Mouse (Mus musculus) kidney, embryonic 16.5 days (tissue): ENCODE measurements around the gene Fcgr1. TPM values are rescaled to one million over a fixed set of nuclear protein-coding genes. Genes with fewer than 3 reads are reported as not detected.

Experiments
- ATAC-seq: fragments of 200-750 bp; cut with Nextera tagmentation; 2 replicates; pipeline ENCODE4 v1.8.0; 2017; ENCODE audit warnings: moderate TSS enrichment; ENCODE audit not compliant: low FRiP score, low TSS enrichment
- H3K27ac ChIP-seq: fragments of 300-500 bp; sonication (generic); 2 replicates; pipeline ENCODE4 v1.5.1; 2014; ENCODE audit warnings: low read length
- H3K27me3 ChIP-seq: fragments of 300-500 bp; sonication (generic); 2 replicates; pipeline ENCODE4 v1.6.1; 2014; ENCODE audit warnings: low read length, control low read depth, mixed read lengths; ENCODE audit not compliant: insufficient read depth
- H3K36me3 ChIP-seq: fragments of 300-500 bp; sonication (generic); 2 replicates; pipeline ENCODE4 v1.6.1; 2014; ENCODE audit warnings: low read length, control low read depth, mixed read lengths; ENCODE audit not compliant: insufficient read depth
- H3K4me1 ChIP-seq: fragments of 300-500 bp; sonication (generic); 2 replicates; pipeline ENCODE4 v1.6.1; 2014; ENCODE audit warnings: low read length, control low read depth, mixed read lengths; ENCODE audit not compliant: insufficient read depth
- H3K4me2 ChIP-seq: fragments of 300-500 bp; sonication (generic); replicated peaks from 2 replicates; pipeline ENCODE4 v1.6.1; 2014; ENCODE audit warnings: low read depth, low read length
- H3K4me3 ChIP-seq: fragments of 300-500 bp; sonication (generic); 2 replicates; pipeline ENCODE4 v1.5.1; 2014; ENCODE audit warnings: mild to moderate bottlenecking, low read length
- H3K9ac ChIP-seq: fragments of 300-500 bp; sonication (generic); replicated peaks from 2 replicates; pipeline ENCODE4 v1.6.1; 2014; ENCODE audit warnings: low read length
- H3K9me3 ChIP-seq: fragments of 300-500 bp; sonication (generic); 2 replicates; pipeline ENCODE4 v1.6.1; 2016; ENCODE audit warnings: low read length, control low read depth
- WGBS: fragments of 180-500 bp; shearing (Covaris S2); extraction: QIAGEN DNeasy Blood & Tissue Kit; methylation state at CpG from one replicate; pipeline ENCODE4 v1.1.7; 2014; 5-methylcytosine and 5-hydroxymethylcytosine counted together
- polyA plus RNA-seq: library from polyadenylated mRNA; unstranded; fragments of >200 nt; fragmentation: Nextera tagmentation; extraction: Ambion mirVana; gene quantifications from 2 replicates; pipeline ENCODE4 v1.2.1, GENCODE M21; 2015

Fcgr1 gene
- polyA plus RNA-seq, 1 experiment from 2014 or later, result 1.9 TPM

DNA sequence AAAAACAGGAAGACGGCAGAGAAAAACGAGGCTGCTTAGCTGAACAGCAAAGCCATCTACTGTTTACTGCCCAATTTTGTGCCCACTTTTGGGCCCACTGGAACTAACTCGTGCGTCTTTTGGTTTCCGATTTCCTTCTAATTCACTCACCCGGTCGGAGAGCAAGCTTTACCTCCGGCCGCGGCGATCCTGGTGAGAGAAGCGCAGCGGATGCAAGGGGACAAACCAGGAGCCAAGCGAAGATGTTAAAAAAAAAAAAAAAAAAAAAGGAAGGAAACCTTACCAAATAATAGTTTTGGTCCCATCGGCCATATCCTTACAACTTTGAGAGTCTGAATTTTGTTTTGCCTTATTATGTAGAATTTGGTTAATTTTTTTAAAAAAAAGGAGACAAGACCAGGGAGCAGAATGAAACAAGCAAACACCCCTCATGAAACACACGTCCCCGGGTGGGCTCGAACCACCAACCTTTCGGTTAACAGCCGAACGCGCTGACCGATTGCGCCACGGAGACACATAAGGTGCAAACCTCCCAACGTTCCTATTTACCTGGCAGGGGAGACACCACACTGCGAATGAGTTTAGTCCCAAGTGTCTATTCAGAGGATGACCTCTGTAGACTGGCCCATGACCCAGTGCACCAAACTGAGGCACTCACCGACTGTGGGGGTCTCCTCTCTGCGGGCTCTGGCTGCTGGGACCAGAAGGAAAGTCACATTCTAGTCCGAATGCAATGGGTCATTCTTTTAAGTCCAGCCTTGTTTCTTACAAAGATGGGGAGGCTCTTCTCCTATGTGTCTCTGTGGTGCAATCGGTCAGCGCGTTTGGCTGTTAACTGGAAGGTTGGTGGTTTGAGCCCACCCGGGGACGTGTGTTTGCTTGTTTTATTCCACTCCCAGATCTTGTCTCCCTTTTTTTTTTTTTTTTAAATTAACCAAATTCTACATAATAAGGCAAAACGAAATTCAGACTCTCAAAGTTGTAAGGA lies 40.7 kb upstream of the Fcgr1 start:
- ATAC-seq, result no peak
- Histone ChIP-seq H3K36me3 (no peaks in the 10 kb centered on the region), H3K4me2 (peak overlapping the region; percentile 41), H3K4me3 (peak overlapping the region; percentile 30), H3K9ac (no peak overlapping the region), H3K9me3 (no peaks in the 10 kb centered on the region), H3K4me1 (0 out of 2 replicates have a peak, but pooled peaks cover 4% of the 10 kb centered on the region), H3K27me3 (peaks cover 97% of the 10 kb centered on the region), H3K27ac (no peak overlapping the region)
- WGBS, result 5% methylated on average over 36 of the region's 36 CpGs

DNA sequence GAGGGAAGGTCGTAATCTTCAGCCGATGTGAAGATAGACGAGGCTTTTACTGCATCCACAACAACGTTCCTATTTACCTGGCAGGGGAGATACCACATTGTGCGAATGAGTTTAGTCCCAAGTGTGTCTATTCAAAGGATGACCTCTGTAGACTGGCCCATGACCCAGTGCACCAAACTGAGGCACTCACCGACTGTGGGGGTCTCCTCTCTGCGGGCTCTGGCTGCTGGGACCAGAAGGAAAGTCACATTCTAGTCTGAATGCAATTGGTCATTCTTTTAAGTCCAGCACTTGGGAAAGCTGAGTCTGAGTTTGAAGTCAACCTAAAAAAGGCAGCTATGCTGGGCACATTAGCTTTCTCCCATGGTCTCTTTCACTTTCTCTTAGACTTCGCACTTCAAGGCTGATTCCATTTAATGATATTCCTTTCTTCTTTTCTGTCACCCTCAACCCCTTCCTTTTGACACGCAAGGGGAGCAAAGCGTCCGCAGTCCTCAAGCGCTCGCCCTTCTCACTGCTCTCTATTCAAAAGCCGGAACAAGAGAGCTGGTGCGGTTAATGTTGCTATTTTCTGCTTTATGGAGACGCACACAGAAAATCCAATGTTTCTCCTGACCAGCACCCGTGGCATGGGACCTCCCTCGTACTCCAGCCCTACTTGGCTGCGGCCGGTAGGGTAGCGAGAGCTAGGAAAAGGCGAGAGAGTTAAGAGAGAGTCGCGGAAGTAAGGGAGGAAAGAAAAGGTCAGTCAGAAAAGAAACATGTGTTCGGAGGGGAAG lies 39.8 kb upstream of the Fcgr1 start:
- Histone ChIP-seq H3K9me3 (no peaks in the 10 kb centered on the region), H3K36me3 (no peaks in the 10 kb centered on the region)

DNA sequence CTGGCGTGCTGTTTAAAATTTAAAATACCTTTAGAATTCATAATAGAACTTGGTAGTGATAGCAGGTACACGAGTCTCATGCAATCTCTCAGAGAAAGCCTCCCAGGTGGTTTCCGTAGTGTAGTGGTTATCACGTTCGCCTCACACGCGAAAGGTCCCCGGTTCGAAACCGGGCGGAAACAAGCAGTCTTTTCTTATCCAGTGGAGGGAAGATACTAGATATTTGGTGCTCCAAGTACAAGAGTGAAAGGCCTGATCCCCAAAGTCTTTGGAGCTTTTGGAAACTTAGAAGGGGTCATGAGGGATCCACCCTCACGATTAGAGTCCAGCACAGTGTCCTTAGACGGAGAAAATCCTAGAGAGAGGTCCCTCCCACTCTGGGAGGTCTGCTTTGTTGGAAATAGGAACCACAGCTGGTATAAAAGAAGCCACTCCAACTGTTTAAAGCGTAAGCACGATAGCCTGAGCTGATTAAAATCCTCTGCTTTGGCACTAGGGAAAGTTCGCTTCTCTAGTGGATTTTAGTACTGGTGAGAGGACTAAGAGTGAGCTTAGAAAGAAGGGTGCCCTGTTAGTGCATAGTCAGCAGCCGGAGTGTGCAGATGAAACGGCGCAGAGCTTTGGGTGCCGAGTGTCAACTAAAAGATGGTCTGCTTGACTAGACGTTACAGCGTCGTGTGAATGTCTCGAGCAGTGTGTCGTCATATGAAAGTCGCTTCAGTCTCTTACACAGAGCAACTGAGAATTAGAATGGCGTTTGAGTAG lies 39.0 kb upstream of the Fcgr1 start:
- no peaks in the 10 kb centered on the region for H3K36me3 ChIP-seq
- H3K9ac ChIP-seq, result no peak overlapping the region
- no peak overlapping the region for H3K27ac ChIP-seq
- H3K4me2 ChIP-seq, result 0 out of 2 replicates have a peak overlapping the region, but pooled peaks have one; percentile 3
- no peak for ATAC-seq
- H3K4me1 ChIP-seq, result 0 out of 2 replicates have a peak, but pooled peaks cover 4% of the 10 kb centered on the region
- WGBS, result 5% methylated on average over 27 of the region's 27 CpGs
- H3K4me3 ChIP-seq, result peak overlapping the region; percentile 10; the same call in 1 of the 2 replicates
- H3K9me3 ChIP-seq, result no peaks in the 10 kb centered on the region
- peaks cover 89% of the 10 kb centered on the region for H3K27me3 ChIP-seq

More for the DNA sequence above, 39.8 kb upstream of the Fcgr1 start:
- Histone ChIP-seq H3K4me2 (peak overlapping the region; percentile 41), H3K4me1 (0 out of 2 replicates have a peak, but pooled peaks cover 4% of the 10 kb centered on the region), H3K27ac (no peak overlapping the region), H3K9ac (no peak overlapping the region), H3K27me3 (peaks cover 96% of the 10 kb centered on the region), H3K4me3 (peak overlapping the region; percentile 30)
- ATAC-seq, result no peak
- WGBS, result 3% methylated on average over 25 of the region's 25 CpGs

DNA sequence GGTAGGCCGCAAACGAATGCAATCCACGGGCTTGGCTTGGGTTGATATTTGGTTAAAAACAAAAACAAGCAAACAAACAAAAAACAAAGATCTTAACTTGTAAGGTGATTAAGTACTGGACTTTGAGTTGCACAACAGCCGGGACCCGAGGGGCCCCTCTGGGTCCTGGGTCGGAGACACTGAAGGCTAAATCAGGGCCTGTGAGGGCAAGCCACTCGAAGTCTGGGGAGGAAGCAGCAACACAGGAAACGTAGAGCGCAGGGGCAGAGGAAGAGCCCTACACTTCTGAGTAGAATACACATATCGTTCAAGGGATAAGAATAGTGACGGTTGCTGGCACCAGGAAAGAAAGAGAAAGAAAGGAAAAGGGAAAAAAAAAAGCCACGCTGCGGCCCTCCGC lies 38.2 kb upstream of the Fcgr1 start:
- 0 out of 2 replicates have a peak, but pooled peaks cover 6% of the 10 kb centered on the region for H3K4me1 ChIP-seq
- no peak overlapping the region for H3K9ac ChIP-seq
- H3K36me3 ChIP-seq, result no peaks in the 10 kb centered on the region
- H3K27me3 ChIP-seq, result peaks cover 89% of the 10 kb centered on the region
- WGBS, result 18% methylated on average over 14 of the region's 14 CpGs
- no peak overlapping the region for H3K27ac ChIP-seq
- H3K4me2 ChIP-seq, result 0 out of 2 replicates have a peak overlapping the region, but pooled peaks have one; percentile 10
- peak overlapping the region; percentile 10; the same call in 1 of the 2 replicates for H3K4me3 ChIP-seq
- ATAC-seq, result no peak
- no peaks in the 10 kb centered on the region for H3K9me3 ChIP-seq

DNA sequence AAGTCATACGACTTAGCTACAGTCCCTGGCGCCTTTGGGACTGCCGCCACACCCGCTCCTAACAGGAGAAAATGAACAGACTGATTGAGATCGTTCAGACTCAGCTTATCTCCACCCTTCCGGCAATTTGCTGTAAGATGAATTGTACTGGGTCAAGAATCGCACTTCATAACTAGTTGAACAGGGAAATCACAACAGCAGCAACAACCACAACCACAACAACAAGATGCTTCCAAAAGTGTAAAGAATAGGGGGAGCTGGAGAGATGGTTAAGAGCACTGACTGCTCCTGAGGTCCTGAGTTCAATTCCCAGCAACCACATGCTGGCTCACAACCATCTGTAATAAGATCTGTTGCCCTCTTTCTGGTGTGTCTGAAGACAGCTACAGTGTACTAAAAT lies 37.7 kb upstream of the Fcgr1 start:
- Histone ChIP-seq H3K4me3 (no peak overlapping the region), H3K27ac (no peak overlapping the region), H3K36me3 (no peaks in the 10 kb centered on the region), H3K9ac (no peak overlapping the region), H3K27me3 (peaks cover 88% of the 10 kb centered on the region), H3K4me2 (no peak overlapping the region), H3K9me3 (no peaks in the 10 kb centered on the region), H3K4me1 (0 out of 2 replicates have a peak, but pooled peaks cover 6% of the 10 kb centered on the region)
- ATAC-seq, result no peak
- 70% methylated on average over 7 of the region's 7 CpGs for WGBS

DNA sequence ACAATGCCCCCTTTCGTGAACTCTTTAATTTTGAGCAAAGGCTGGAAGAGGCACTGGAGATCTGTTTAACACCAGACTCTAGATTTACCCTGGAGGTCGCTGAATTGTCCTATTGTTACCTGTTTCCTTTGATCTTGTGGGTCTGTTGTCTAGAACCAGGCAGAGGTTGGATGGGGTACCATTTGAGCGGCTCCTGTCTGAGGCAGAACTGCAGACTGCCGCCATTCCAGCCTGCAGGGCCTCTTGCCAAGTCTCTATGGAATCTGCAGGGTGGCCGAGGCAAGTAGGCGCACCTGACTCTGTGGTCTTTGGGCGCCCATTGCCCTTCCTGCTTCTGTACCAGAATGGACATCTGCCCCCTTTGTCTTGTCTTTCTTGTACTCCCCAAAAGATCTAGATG lies 36.8 kb upstream of the Fcgr1 start:
- peaks cover 89% of the 10 kb centered on the region for H3K27me3 ChIP-seq
- 71% methylated on average over 7 of the region's 7 CpGs for WGBS
- no peak for ATAC-seq

DNA sequence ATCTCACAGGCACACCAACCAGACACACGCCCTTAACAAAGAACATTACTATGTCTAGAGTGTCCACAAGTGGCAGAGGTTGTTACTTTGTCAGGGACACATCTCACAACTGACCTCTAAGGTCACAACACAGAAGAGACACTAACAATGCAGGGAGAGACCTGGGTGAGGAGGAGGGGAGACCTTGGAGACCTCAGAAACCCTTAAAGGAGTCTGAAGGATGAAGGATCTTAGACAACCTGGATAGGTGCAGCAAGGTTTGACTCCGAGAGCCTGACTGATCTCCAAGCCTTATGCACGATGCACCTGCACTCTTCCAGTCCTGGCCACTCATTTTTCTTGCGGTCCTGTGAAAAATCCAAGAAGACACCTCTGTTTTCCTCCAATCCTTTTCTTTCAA lies 36.4 kb upstream of the Fcgr1 start:
- no peak for ATAC-seq
- H3K27me3 ChIP-seq, result peaks cover 88% of the 10 kb centered on the region

More for the DNA sequence above, 36.8 kb upstream of the Fcgr1 start:
- H3K9ac ChIP-seq, result no peak overlapping the region
- no peak overlapping the region for H3K4me3 ChIP-seq
- H3K9me3 ChIP-seq, result no peaks in the 10 kb centered on the region
- 0 out of 2 replicates have a peak, but pooled peaks cover 6% of the 10 kb centered on the region for H3K4me1 ChIP-seq
- no peak overlapping the region for H3K27ac ChIP-seq
- H3K36me3 ChIP-seq, result no peaks in the 10 kb centered on the region
- H3K4me2 ChIP-seq, result no peak overlapping the region

DNA sequence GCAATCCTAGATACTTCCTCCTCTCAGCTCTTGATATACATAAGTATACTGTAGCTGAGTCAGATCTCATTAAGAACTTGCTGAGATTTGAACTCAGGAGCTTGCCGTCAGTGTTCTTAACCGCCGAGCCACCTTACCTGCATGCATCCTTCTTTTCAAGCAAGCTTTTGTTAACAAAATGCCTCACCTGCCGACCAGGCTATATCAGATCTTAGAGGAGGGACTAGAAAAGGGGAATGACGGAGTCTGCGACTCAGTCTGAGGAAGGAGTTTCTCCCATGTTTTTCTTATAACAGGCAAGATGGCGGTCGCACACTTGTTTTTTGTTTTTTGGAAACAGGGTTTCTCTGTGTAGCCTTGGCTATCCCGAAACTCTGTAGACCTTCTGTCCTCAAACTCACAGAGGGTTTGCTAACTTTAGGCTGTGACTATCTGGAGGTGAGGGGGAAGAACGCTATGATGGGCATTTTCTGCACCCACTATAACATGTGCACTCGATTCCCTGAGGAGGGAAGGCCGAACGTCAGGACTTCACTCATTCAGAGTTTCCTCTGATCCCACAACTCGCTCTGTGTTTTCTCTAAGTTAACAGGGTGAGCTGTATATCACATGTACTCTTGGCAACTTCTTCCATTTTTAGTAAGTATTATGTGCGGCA lies 35.1 kb upstream of the Fcgr1 start:
- Histone ChIP-seq H3K27ac (no peak overlapping the region), H3K4me2 (peak overlapping the region; percentile 63), H3K27me3 (peaks cover 88% of the 10 kb centered on the region), H3K36me3 (no peaks in the 10 kb centered on the region), H3K9me3 (no peaks in the 10 kb centered on the region), H3K4me1 (0 out of 2 replicates have a peak, but pooled peaks cover 6% of the 10 kb centered on the region), H3K4me3 (no peak overlapping the region; the same call in 1 of the 2 replicates), H3K9ac (no peak overlapping the region)
- 15% methylated on average over 15 of the region's 15 CpGs for WGBS
- no peak for ATAC-seq

More for the DNA sequence above, 36.4 kb upstream of the Fcgr1 start:
- Histone ChIP-seq H3K4me3 (no peak overlapping the region), H3K36me3 (no peaks in the 10 kb centered on the region), H3K9ac (no peak overlapping the region), H3K9me3 (no peaks in the 10 kb centered on the region), H3K27ac (no peak overlapping the region), H3K4me1 (0 out of 2 replicates have a peak, but pooled peaks cover 6% of the 10 kb centered on the region), H3K4me2 (no peak overlapping the region)
- 85% methylated on average over 4 of the region's 4 CpGs for WGBS
